Mouse (Mus musculus): ENCODE measurements at regions not wholly inside any gene's neighbourhood (a gene's known extent, or its start where the extent isn't known, plus 50 kb on each side); places are given as distances from the start of the nearest gene placed in this dataset.
A peak's percentile ranks its signal among the peaks of the same experiment; 100 is the strongest.

GRCm38 (mm10) chr3:56302346-56303185, 119.1 kb upstream of the Nbea start:
- no peak for DNase-seq (ENCODE audit: low read depth, low spot score)

GRCm38 (mm10) chr3:56300769-56301168, 117.3 kb upstream of the Nbea start:
- no peak for DNase-seq (ENCODE audit: low read depth, low spot score)

GRCm38 (mm10) chr3:56295578-56295977, 112.1 kb upstream of the Nbea start:
- DNase-seq (ENCODE audit: low read depth, low spot score), result no peak

- DNase-seq (ENCODE audit: low read depth, low spot score), result no peak
Observed at GRCm38 (mm10) chr3:56281507-56281906, 98.0 kb upstream of the Nbea start.

GRCm38 (mm10) chr3:56280330-56280957, 96.9 kb upstream of the Nbea start:
- DNase-seq (ENCODE audit: low read depth, low spot score), result no peak

- DNase-seq (ENCODE audit: low read depth, low spot score), result no peak
Observed at GRCm38 (mm10) chr3:56272587-56272986, 89.1 kb upstream of the Nbea start.

GRCm38 (mm10) chr3:56270241-56270830, 86.8 kb upstream of the Nbea start:
- peak; percentile 7 for DNase-seq (ENCODE audit: low read depth, low spot score)

GRCm38 (mm10) chr3:56261800-56262561, 78.5 kb upstream of the Nbea start:
- no peak for DNase-seq (ENCODE audit: low read depth, low spot score)

- DNase-seq (ENCODE audit: low read depth, low spot score), result no peak
Observed at GRCm38 (mm10) chr3:56256271-56256670, 72.8 kb upstream of the Nbea start.

GRCm38 (mm10) chr3:56244370-56244769, 60.9 kb upstream of the Nbea start:
- no peak for DNase-seq (ENCODE audit: low read depth, low spot score)

GRCm38 (mm10) chr3:56238228-56238627, 54.7 kb upstream of the Nbea start:
- peak; percentile 13 for DNase-seq (ENCODE audit: low read depth, low spot score)

- no peak for DNase-seq (ENCODE audit: low read depth, low spot score)
Observed at GRCm38 (mm10) chr3:56236163-56236562, 52.7 kb upstream of the Nbea start.

All from A20 (cell line).